Mouse (Mus musculus) hindbrain, embryonic 12.5 days (tissue): ENCODE data around the gene Pcgf1. TPM values are rescaled to one million over a fixed set of nuclear protein-coding genes. Genes with fewer than 3 reads are reported as not detected.

ENCODE experiments used
- ATAC-seq: fragments of 200-750 bp; cut with Nextera tagmentation; 2 replicates; pipeline ENCODE4 v1.8.0; 2017; ENCODE audit warnings: moderate TSS enrichment; ENCODE audit not compliant: low FRiP score
- H3K27ac ChIP-seq: fragments of 300-500 bp; sonication (generic); 2 replicates; pipeline ENCODE4 v1.5.1; 2016; ENCODE audit warnings: mild to moderate bottlenecking
- H3K27me3 ChIP-seq: fragments of 300-500 bp; sonication (generic); 2 replicates; pipeline ENCODE4 v1.6.1; 2016; ENCODE audit warnings: mild to moderate bottlenecking
- H3K36me3 ChIP-seq: fragments of 300-500 bp; sonication (generic); 2 replicates; pipeline ENCODE4 v1.6.1; 2016; ENCODE audit warnings: mild to moderate bottlenecking
- H3K4me1 ChIP-seq: fragments of 300-500 bp; sonication (generic); 2 replicates; pipeline ENCODE4 v1.6.1; 2016
- H3K4me2 ChIP-seq: fragments of 300-500 bp; sonication (generic); replicated peaks from 2 replicates; pipeline ENCODE4 v1.6.1; 2016; ENCODE audit warnings: mild to moderate bottlenecking
- H3K4me3 ChIP-seq: fragments of 300-500 bp; sonication (generic); 2 replicates; pipeline ENCODE4 v1.5.1; 2016; ENCODE audit warnings: mild to moderate bottlenecking
- H3K9ac ChIP-seq: fragments of 300-500 bp; sonication (generic); 2 replicates; pipeline ENCODE4 v1.6.1; 2016; ENCODE audit warnings: mild to moderate bottlenecking, moderate library complexity
- H3K9me3 ChIP-seq: fragments of 300-500 bp; sonication (generic); replicated peaks from 2 replicates; pipeline ENCODE4 v1.6.1; 2016; ENCODE audit warnings: mild to moderate bottlenecking
- whole genome bisulfite sequencing: fragments of 180-500 bp; shearing (Covaris S2); methylation state at CpG from one replicate; pipeline ENCODE4 v1.1.7; 2016; 5-methylcytosine and 5-hydroxymethylcytosine counted together
- polyA plus RNA-seq: library from polyadenylated mRNA; unstranded; fragments of >200 nt; fragmentation: Nextera tagmentation; extraction: Ambion mirVana; gene quantifications from 2 replicates; pipeline ENCODE4 v1.2.1, GENCODE M21; 2016

Gene Pcgf1
- polyA plus RNA-seq, 1 experiment from 2014 or later, result 39.5 TPM

DNA sequence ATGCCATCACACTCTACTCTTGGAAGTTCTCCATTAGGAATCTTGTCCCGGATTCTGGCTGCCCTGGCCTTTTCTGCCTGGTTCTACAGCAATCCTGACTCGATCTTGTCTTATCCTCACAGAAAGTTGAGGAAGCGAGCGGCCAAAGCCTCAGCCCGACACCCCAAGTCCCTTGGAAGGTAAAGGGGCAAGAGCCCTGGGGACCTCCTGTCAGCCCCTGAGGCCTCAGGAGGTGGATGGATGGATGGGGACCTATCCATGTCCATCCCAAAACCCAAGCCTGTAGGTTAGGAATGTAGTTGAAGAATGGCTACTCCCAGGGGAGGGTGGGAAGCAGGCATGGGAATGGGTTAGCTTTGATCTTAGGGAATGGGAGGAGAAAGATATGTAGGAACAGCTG, 33.7 kb upstream of the Pcgf1 start:
- Histone ChIP-seq H3K4me1 (no peaks in the 10 kb centered on the region), H3K4me3 (no peak overlapping the region), H3K9ac (no peak overlapping the region), H3K36me3 (no peaks in the 10 kb centered on the region), H3K27ac (no peak overlapping the region), H3K4me2 (no peak overlapping the region), H3K27me3 (no peaks in the 10 kb centered on the region), H3K9me3 (no peaks in the 10 kb centered on the region)
- 88% methylated on average over 5 of the region's 5 CpGs for WGBS
- no peak for ATAC-seq

DNA sequence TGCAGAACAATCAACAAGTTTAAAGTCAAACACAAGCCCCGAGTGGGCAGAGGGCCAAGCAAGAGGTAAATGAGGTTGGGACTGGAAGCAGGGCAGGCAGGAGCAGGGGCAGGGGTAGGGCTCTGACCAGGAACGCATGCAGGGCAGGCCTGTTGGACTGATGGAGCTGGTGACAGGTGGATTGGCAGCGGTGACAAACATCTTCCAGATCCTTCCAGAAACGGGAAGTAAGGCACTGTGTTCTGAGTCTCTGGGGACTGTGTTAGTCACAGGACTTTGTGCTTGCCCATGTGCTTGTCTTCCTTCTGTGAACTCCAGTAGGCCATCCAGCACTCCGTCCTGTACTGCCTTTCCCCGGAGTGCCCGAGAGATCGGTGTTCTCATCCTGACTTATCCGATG, 32.9 kb upstream of the Pcgf1 start:
- Histone ChIP-seq H3K4me1 (no peaks in the 10 kb centered on the region), H3K9me3 (no peaks in the 10 kb centered on the region), H3K36me3 (no peaks in the 10 kb centered on the region), H3K4me3 (no peak overlapping the region), H3K4me2 (no peak overlapping the region), H3K27ac (no peak overlapping the region), H3K27me3 (no peaks in the 10 kb centered on the region), H3K9ac (no peak overlapping the region)
- no peak for ATAC-seq
- WGBS, result 70% methylated on average over 9 of the region's 9 CpGs

DNA sequence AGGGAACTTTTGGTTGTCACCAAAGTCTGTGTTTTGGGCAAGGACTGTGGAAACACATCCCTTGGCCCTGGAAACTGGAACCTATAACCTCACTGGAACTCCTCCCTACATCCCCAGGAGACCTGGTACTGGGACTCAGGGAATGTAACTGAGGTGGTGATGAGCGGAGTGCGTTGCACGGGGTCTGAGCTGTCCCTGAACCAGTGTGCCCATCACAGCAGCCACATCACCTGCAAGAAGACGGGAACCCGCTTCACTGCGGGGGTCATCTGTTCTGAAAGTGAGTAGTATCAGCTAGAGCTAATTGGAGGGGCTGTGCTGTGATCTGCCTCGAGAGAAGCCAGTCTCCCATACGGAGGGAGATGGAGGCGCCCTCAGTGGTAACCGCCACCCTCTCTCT, 28.3 kb upstream of the Pcgf1 start:
- Histone ChIP-seq H3K36me3 (peaks cover 16% of the 10 kb centered on the region), H3K4me1 (peaks cover 16% of the 10 kb centered on the region), H3K4me2 (no peak overlapping the region), H3K27me3 (no peaks in the 10 kb centered on the region), H3K4me3 (no peak overlapping the region), H3K9me3 (no peaks in the 10 kb centered on the region), H3K9ac (no peak overlapping the region), H3K27ac (no peak overlapping the region)
- WGBS, result 77% methylated on average over 10 of the region's 10 CpGs
- no peak for ATAC-seq

DNA sequence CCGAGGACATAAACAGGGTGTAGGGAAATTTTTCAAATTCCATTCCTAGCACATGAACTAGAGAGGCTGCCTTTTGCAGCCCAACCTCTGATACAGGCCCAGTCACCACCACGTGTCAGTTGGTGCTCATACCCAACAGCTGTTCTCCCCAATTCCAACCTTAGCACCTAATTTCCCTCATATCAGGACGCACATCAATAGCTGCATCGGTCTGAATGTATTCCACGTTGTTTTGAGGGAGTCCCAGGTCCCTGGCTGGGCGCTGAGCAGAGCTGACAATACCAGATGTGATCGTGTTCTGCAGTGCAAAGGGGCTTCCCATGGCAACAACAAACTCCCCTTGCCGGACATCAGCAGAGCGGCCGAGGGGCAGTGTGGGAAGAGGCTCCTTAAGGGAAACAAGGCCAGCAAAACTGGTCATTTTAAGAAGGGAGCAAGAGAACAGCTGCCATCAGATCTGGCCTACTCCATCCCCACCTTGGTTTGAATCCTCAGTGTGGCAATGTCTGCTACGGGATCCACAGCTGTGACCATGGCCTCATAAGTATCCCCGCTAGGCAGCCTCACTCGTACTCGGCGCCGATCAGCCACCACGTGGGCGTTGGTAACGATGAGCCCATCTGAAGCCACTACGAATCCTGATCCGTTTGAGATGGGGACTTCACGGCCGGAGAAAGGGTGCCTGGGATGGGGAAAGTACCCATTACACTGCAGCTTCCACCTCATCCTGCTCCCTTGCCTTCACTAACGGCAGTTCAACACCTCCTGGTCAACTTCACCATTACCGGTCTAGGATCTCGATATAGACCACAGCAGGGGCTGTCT, 24.3 kb upstream of the Pcgf1 start:
- Histone ChIP-seq H3K27me3 (no peaks in the 10 kb centered on the region), H3K9me3 (no peaks in the 10 kb centered on the region), H3K36me3 (peaks cover 28% of the 10 kb centered on the region), H3K4me3 (peak overlapping the region; percentile 98), H3K4me2 (peak overlapping the region; percentile 72), H3K9ac (peak overlapping the region; percentile 88), H3K27ac (peak overlapping the region; percentile 88), H3K4me1 (peaks cover 28% of the 10 kb centered on the region)
- WGBS, result 3% methylated on average over 26 of the region's 26 CpGs
- peak; percentile 15 for ATAC-seq

DNA sequence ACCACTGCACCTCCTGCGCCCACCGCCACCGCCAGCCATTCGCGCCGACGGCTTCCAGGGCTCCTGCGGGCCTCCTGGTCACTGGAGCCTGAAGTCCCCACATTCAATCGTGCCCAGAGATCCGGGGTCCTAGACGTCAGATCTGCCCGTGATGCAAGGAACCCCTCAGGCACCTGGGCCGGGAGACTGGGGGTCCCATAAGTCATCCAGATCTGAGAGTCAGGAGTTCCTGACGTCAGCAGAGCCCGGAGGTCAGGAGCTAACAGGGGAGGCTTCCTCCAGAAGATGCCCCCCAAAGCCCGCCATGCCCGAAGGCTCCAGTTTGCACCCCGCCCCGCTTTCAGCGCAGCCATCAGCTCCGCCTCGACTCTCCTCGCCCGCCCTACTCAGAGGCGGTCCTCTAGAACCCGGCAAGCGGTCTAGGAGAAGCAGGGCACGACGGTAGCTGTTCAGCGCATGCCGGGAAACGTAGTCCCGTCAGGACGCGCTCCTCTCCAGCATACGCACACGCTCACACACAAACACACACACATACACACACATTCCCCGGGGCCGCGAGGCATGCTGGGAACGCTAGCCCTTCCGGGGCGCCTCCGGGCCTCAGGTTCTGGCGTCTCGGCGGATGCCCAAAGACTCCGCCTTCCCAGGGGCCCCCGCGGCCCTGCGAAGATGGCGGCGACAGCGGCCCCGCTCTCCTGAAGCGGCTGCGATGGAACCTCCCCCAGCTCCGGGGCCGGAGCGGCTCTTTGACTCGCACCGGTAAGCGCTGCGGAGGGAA, 23.4 kb upstream of the Pcgf1 start, which contains the start of gene Aup1:
Aup1 (plus strand) TSS at position 448 of the 778 bp plus-strand sequence.
- Histone ChIP-seq H3K9me3 (no peaks in the 10 kb centered on the region), H3K4me1 (peaks cover 28% of the 10 kb centered on the region), H3K36me3 (peaks cover 28% of the 10 kb centered on the region), H3K27me3 (no peaks in the 10 kb centered on the region), H3K4me3 (peak within 1 kb of the TSS; percentile 98), H3K27ac (peak within 1 kb of the TSS; percentile 88), H3K4me2 (peak within 1 kb of the TSS; percentile 72), H3K9ac (peak within 1 kb of the TSS; percentile 88)
- 0% methylated on average over 64 of the region's 64 CpGs for WGBS
- peak; percentile 97 for ATAC-seq

DNA sequence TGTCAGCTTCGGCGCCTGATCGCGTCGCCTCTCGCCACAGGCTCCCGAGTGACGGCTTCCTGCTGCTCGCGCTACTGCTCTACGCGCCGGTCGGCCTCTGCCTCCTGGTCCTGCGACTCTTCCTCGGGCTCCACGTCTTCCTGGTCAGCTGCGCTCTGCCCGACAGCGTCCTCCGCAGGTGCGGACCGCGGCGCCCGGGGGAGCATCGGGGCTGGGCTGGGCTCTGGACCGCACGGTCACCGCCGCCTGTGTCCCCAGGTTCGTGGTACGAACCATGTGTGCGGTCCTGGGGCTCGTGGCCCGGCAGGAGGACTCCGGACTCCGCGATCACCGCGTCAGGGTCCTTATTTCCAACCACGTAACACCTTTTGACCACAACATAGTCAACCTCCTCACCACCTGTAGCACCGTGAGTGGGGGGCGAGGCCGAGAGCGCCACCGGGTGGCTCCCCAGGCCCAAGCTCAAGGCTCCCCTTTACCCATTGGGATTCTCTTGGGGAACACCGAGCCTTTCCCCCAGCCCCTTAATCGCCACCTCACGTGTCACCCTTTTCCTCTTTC, 22.7 kb upstream of the Pcgf1 start, which contains the start of gene Htra2:
Htra2 (minus strand) TSS at position 403 of the 561 bp plus-strand sequence.
- Histone ChIP-seq H3K27me3 (no peaks in the 10 kb centered on the region), H3K4me3 (peak within 1 kb of the TSS; percentile 98), H3K4me1 (peaks cover 28% of the 10 kb centered on the region), H3K9ac (peak within 1 kb of the TSS; percentile 88), H3K9me3 (no peaks in the 10 kb centered on the region), H3K4me2 (peak within 1 kb of the TSS; percentile 72), H3K27ac (peak within 1 kb of the TSS; percentile 88), H3K36me3 (peaks cover 28% of the 10 kb centered on the region)
- peak; percentile 2; the same call in 1 of the 2 replicates for ATAC-seq
- under 1% methylated on average over 50 of the region's 50 CpGs for WGBS

DNA sequence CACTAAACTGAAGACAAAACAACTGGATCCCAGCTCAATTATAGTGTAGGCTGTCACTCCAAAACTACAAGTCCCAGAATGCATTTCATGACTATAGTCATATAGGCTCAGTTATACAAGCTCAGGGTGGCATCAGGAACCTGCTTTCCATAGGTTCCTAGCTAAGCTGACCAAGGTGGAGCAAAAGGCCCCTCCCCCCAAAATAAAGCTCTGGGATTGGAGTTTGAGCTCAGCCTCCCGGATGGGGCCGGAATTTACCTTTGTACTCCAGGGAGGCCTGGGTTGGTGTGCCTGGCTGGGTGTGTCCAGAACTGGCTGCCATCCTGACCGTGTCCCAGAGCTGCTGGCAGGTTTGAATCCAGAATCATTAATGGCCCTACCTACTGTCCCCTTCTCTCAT, 19.9 kb upstream of the Pcgf1 start, which contains the start of gene Dqx1:
Dqx1 (plus strand) TSS at position 55 of the 400 bp plus-strand sequence.
- no peak within 1 kb of the TSS for H3K4me2 ChIP-seq
- H3K9me3 ChIP-seq, result no peaks in the 10 kb centered on the region
- peaks cover 22% of the 10 kb centered on the region for H3K4me1 ChIP-seq
- H3K4me3 ChIP-seq, result no peak within 1 kb of the TSS
- WGBS, result 61% methylated on average over 3 of the region's 3 CpGs
- peaks cover 12% of the 10 kb centered on the region for H3K36me3 ChIP-seq
- no peak within 1 kb of the TSS for H3K27ac ChIP-seq
- no peak for ATAC-seq
- peaks cover 22% of the 10 kb centered on the region for H3K27me3 ChIP-seq
- H3K9ac ChIP-seq, result no peak within 1 kb of the TSS

DNA sequence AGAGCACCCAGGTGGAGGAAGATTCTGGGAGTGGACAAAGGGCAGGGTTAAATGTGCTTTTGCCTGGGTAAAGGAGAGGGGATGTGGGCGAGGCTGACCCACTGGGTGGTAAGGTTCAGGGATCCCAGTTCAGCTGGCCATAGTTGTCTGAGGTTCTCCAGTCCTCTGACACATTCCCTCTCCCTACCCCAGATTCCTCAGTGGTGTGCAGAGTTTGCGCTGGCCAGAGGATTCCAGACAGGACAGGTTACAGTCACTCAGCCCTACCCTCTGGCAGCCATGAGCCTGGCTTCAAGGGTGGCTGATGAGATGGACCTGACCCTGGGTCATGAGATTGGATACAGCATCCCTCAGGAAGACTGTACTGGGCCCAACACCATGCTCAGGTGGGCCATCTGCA, 18.9 kb upstream of the Pcgf1 start:
- Histone ChIP-seq H3K27me3 (peaks cover 31% of the 10 kb centered on the region), H3K4me2 (no peak overlapping the region), H3K9ac (no peak overlapping the region), H3K9me3 (no peaks in the 10 kb centered on the region), H3K4me3 (no peak overlapping the region), H3K4me1 (peaks cover 13% of the 10 kb centered on the region), H3K27ac (no peak overlapping the region), H3K36me3 (peaks cover 12% of the 10 kb centered on the region)
- WGBS, result 88% methylated on average over 2 of the region's 2 CpGs
- ATAC-seq, result no peak

DNA sequence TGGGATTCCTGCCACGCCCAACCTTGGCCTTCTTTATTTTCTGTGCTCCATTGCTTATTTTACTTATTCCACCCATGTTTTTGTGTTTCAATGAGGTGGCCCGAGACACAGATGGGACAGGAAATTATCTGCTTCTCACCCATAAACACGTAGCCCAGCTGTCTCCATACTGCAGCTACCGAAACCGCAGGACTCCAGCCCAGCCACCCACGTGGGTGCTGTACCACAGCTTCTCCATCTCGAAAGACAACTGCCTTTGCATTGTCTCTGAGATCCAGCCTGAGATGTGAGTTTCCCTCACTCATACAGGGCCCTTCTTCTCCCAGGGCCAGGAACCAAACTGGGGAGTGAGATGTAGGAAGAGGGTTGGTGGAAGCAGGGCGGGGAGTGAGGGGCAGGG, 11.7 kb upstream of the Pcgf1 start:
- WGBS, result 46% methylated on average over 8 of the region's 8 CpGs

DNA sequence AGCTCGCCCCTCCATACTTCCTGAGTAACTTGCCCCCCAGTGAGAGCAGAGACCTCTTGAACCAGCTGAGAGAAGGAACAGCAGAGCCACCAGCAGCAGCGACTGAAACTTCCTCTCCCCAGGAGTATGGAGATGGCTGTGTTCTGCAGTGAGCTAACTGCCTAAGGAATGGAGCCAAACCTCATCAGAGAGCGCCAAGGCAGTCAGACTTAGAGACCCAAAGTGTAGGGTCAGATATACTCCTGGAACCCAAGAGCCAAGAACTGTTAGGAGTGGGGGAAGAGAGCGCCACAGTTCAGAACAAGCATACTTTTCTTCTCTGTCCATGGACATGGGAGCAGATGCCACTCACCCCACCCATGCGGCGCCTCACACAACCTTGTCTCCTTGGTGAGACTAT, 11.2 kb upstream of the Pcgf1 start:
- Histone ChIP-seq H3K9ac (no peak overlapping the region), H3K27me3 (peaks cover 99% of the 10 kb centered on the region), H3K4me3 (no peak overlapping the region), H3K36me3 (no peaks in the 10 kb centered on the region), H3K27ac (no peak overlapping the region), H3K4me2 (no peak overlapping the region), H3K9me3 (no peaks in the 10 kb centered on the region), H3K4me1 (peaks cover 19% of the 10 kb centered on the region)
- no peak for ATAC-seq
- WGBS, result 19% methylated on average over 6 of the region's 6 CpGs

More for the DNA sequence above, 11.7 kb upstream of the Pcgf1 start:
- Histone ChIP-seq H3K27ac (no peak overlapping the region), H3K4me3 (no peak overlapping the region), H3K4me2 (no peak overlapping the region), H3K36me3 (no peaks in the 10 kb centered on the region), H3K27me3 (peaks cover 99% of the 10 kb centered on the region), H3K4me1 (peaks cover 14% of the 10 kb centered on the region), H3K9ac (no peak overlapping the region), H3K9me3 (no peaks in the 10 kb centered on the region)
- ATAC-seq, result no peak

DNA sequence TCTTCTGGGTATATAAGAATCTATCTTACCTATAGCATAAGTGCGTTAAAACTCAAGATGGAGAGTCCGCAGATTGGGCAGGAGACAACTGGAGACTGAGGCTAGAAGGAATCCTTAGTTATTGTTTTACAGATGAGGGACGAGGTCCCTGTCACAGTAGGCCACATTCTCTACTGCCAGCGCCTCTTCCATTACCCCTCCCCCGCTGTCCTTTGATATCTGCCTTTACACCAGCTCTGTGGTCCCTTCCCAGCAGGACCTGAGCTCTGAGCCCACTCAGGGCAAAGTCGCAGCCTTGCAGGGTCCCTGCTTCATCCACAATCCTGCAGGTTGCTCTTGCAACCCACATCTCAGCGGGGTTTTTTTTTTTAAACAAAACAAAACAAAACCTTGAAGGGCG, 9.4 kb upstream of the Pcgf1 start:
- WGBS, result 3% methylated on average over 8 of the region's 8 CpGs
- H3K9me3 ChIP-seq, result no peaks in the 10 kb centered on the region
- H3K4me3 ChIP-seq, result 0 out of 2 replicates have a peak overlapping the region, but pooled peaks have one; percentile 23
- H3K4me2 ChIP-seq, result no peak overlapping the region
- H3K27me3 ChIP-seq, result peaks cover 99% of the 10 kb centered on the region
- no peaks in the 10 kb centered on the region for H3K36me3 ChIP-seq
- no peak overlapping the region for H3K27ac ChIP-seq
- ATAC-seq, result no peak
- H3K9ac ChIP-seq, result no peak overlapping the region
- peaks cover 19% of the 10 kb centered on the region for H3K4me1 ChIP-seq
